In genomic region chr12:71293960-71294942, GRCm38 (mm10) we compare ENCODE assay signal across 8 mouse cellular contexts. TPM values are rescaled to one million over a fixed set of nuclear protein-coding genes. Genes with fewer than 3 reads are reported as not detected.
A peak's percentile ranks its signal among the peaks of the same experiment; 100 is the strongest.
DNase-seq lines count a peak whose midpoint lies in the region; ATAC-seq and TF ChIP-seq lines count a peak whose summit lies in the region.

No protein-coding gene starts in this region.

- intact Hi-C loops in heart, adult 2 months (cut with DNase I): no loop called here

- peak overlapping the region; percentile 48 for H3K4me2 ChIP-seq in heart, embryonic 11.5 days
- H3K4me2 ChIP-seq in hindbrain, embryonic 15.5 days: peak overlapping the region; percentile 51
- peak overlapping the region; percentile 43 for H3K4me2 ChIP-seq in midbrain, embryonic 14.5 days (ENCODE audit: low read length)

- TF ChIP-seq CTCF in heart, adult 2 months (IDR thresholded peaks at IDR 0.05): no peak

- no peak overlapping the region for H3K9ac ChIP-seq in heart, embryonic 11.5 days (ENCODE audit: low read depth, low read length)
- H3K9ac ChIP-seq in heart, adult 2 months (ENCODE audit: low read depth, low read length): no peak overlapping the region
- no peak overlapping the region for H3K9ac ChIP-seq in hindbrain, embryonic 15.5 days
- H3K9ac ChIP-seq in midbrain, embryonic 14.5 days (replicated peaks; ENCODE audit: low read length): no peak overlapping the region

- ATAC-seq in heart, embryonic 11.5 days (replicated peaks; ENCODE audit: insufficient number of reproducible peaks, low FRiP score, low TSS enrichment): no peak
- 0 out of 2 replicates have a peak, but pooled peaks have one; percentile 27 for ATAC-seq in hindbrain, embryonic 15.5 days (ENCODE audit: low FRiP score, low read depth)
- ATAC-seq in midbrain, embryonic 14.5 days (ENCODE audit: low FRiP score, low TSS enrichment): no peak

- no peak overlapping the region for H3K27ac ChIP-seq in heart, embryonic 11.5 days (ENCODE audit: low read depth, low read length)
- no peak overlapping the region for H3K27ac ChIP-seq in heart, adult 2 months
- no peak overlapping the region for H3K27ac ChIP-seq in hindbrain, embryonic 15.5 days (replicated peaks)
- H3K27ac ChIP-seq in midbrain, embryonic 14.5 days (replicated peaks; ENCODE audit: low read depth, low read length): no peak overlapping the region

- 24% methylated on average over 22 of the region's 22 CpGs for WGBS in heart, embryonic 11.5 days (ENCODE audit: insufficient replicate concordance)
- WGBS in heart, adult 2 months: 33% methylated on average over 22 of the region's 22 CpGs
- WGBS in hindbrain, embryonic 15.5 days: 9% methylated on average over 22 of the region's 22 CpGs
- 11% methylated on average over 22 of the region's 22 CpGs for WGBS in midbrain, embryonic 14.5 days

- no peaks in the 10 kb centered on the region for H3K36me3 ChIP-seq in heart, embryonic 11.5 days (ENCODE audit: control insufficient read depth, insufficient read depth, low read length)
- no peaks in the 10 kb centered on the region for H3K36me3 ChIP-seq in heart, adult 2 months (ENCODE audit: control insufficient read depth, insufficient read depth, low read length)
- H3K36me3 ChIP-seq in hindbrain, embryonic 15.5 days: no peaks in the 10 kb centered on the region
- H3K36me3 ChIP-seq in midbrain, embryonic 14.5 days (ENCODE audit: control insufficient read depth, insufficient read depth, low read length): no peaks in the 10 kb centered on the region

- H3K9me3 ChIP-seq in heart, embryonic 11.5 days (replicated peaks; ENCODE audit: control insufficient read depth, low read length): no peaks in the 10 kb centered on the region
- no peaks in the 10 kb centered on the region for H3K9me3 ChIP-seq in hindbrain, embryonic 15.5 days
- H3K9me3 ChIP-seq in midbrain, embryonic 14.5 days (ENCODE audit: control insufficient read depth, low read length): no peaks in the 10 kb centered on the region

- no peaks in the 10 kb centered on the region for H3K27me3 ChIP-seq in heart, embryonic 11.5 days (ENCODE audit: control insufficient read depth, insufficient read depth, low read length)
- H3K27me3 ChIP-seq in heart, adult 2 months (ENCODE audit: control insufficient read depth, insufficient read depth, low read length): no peaks in the 10 kb centered on the region
- no peaks in the 10 kb centered on the region for H3K27me3 ChIP-seq in hindbrain, embryonic 15.5 days
- no peaks in the 10 kb centered on the region for H3K27me3 ChIP-seq in midbrain, embryonic 14.5 days (ENCODE audit: control insufficient read depth, insufficient read depth, low read length)

- H3K79me2 ChIP-seq in heart, adult 2 months (replicated peaks; ENCODE audit: control insufficient read depth, insufficient read depth, low read length): no peaks in the 10 kb centered on the region

- peak overlapping the region; percentile 17; the same call in 1 of the 2 replicates for H3K4me3 ChIP-seq in heart, embryonic 11.5 days (ENCODE audit: low read depth, low read length)
- no peak overlapping the region for H3K4me3 ChIP-seq in heart, adult 2 months
- peak overlapping the region; percentile 20 for H3K4me3 ChIP-seq in hindbrain, embryonic 15.5 days
- peak overlapping the region; percentile 11; the same call in 1 of the 2 replicates for H3K4me3 ChIP-seq in midbrain, embryonic 14.5 days (replicated peaks; ENCODE audit: low read depth, low read length)

- no peak for TF ChIP-seq EP300 in heart, adult 2 months (IDR thresholded peaks at IDR 0.05; ENCODE audit: insufficient read depth, low read depth, low read length)

- TF ChIP-seq POLR2A in heart, adult 2 months (IDR thresholded peaks at IDR 0.05; ENCODE audit: insufficient read depth, low read depth, low read length): no peak

- DNase-seq in heart, adult 2 months: no peak
- peak; percentile 50 for DNase-seq in R1 (ENCODE audit: low read depth, low spot score)
- peak; percentile 56 for DNase-seq in midbrain, embryonic 14.5 days
- no peak for DNase-seq in cerebellum, adult 9-10 months
- no peak for DNase-seq in kidney, adult 11 months
- DNase-seq in cerebellum, adult 8-10 months: no peak

- H3K4me1 ChIP-seq in heart, embryonic 11.5 days (ENCODE audit: control insufficient read depth, insufficient read depth, low read length): no peaks in the 10 kb centered on the region; the same call in 1 of the 2 replicates
- peaks cover 2% of the 10 kb centered on the region for H3K4me1 ChIP-seq in heart, adult 2 months (ENCODE audit: control insufficient read depth, insufficient read depth, low read length)
- H3K4me1 ChIP-seq in hindbrain, embryonic 15.5 days (replicated peaks): peaks cover 17% of the 10 kb centered on the region
- peaks cover 16% of the 10 kb centered on the region for H3K4me1 ChIP-seq in midbrain, embryonic 14.5 days (ENCODE audit: control insufficient read depth, insufficient read depth, low read length)

RNA-seq across cellular contexts. Expression of gene Dact1, which starts 15.4 kb away (rescaled TPM):
- polyA plus RNA-seq in heart, embryonic 11.5 days (2014; fragmentation: Nextera tagmentation; extraction: Ambion mirVana): 10.7 and 11.1 TPM in 2 replicates
- total RNA-seq in heart, adult 2 months (2021): 1 to 10 TPM; 2.5 to 3.8 TPM
- polyA plus RNA-seq in heart, adult 2 months (2012; rRNA removed): 3.8 and 5.3 TPM in 2 replicates
- polyA plus RNA-seq in hindbrain, embryonic 15.5 days (2015; fragmentation: Nextera tagmentation; extraction: Ambion mirVana): 27.7 and 31.1 TPM in 2 replicates
- 34.6 and 35.8 TPM in 2 replicates for polyA plus RNA-seq in midbrain, embryonic 14.5 days (2014; fragmentation: Nextera tagmentation; extraction: Ambion mirVana)

Comparison
In these comparisons a context has a peak if more than half of its experiments do, and no peak if none do; other contexts are left out.
1. DNase-seq: peak in R1 (single experiment) and midbrain, embryonic 14.5 days (single experiment); none in heart, adult 2 months (0 of 2), cerebellum, adult 9-10 months (single experiment), kidney, adult 11 months (single experiment) and cerebellum, adult 8-10 months (single experiment).
2. Peak in every context shown above with its lines, with median percentiles within 50 percentile points of each other: H3K4me2 ChIP-seq.